Mouse (Mus musculus): Measurements from ENCODE around the gene Adcy2.

DNA sequence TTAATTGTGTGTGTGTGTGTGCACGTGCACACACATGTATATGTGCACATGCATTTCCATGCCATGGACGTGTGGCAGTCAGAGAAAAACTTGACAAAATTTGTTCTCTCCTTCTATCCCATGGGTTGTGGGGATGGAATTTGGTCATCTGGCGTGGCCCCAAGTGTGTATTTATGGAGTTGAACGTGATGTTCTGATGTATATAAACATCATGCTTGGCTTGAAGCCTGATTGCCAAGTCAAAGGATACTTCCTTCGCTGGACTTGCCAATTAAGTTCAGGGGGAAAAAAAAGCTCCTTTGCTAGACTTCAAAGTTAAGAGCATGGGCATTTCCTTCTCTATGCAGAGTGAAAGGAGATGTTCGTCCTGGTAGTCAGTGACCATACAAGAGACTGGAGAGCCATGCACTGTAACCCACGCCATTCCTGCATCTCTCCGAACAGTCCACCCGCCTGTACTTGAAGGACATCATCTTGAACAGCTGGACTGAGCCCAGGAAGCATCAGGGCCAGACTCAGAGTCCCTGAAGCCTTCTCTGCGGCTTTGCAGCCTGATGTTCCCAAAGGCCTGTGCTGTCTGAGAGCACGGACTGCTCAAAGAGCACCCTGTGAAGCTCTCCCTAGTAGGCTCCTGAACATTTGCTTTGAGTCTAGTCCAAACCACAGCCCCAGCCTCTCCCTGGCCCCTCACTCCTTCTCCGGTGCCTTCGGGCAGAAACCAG is 178.3 kb downstream of the Adcy2 start:
- no peak for TF ChIP-seq TCF12 (IDR thresholded peaks at IDR 0.05; ENCODE audit: low read depth, low read length)
- TF ChIP-seq POLR2A (IDR thresholded peaks at IDR 0.05; ENCODE audit: control insufficient read depth in 1 of 2, insufficient read depth in 1 of 2, low read depth in 1 of 2, low read length in 2 of 2, poor library complexity in 1 of 2) = no peak
- TF ChIP-seq CTCF (IDR thresholded peaks at IDR 0.05 in 2 of 3, conservative IDR thresholded peaks at IDR 0.05 in 1 of 3; ENCODE audit: control insufficient read depth in 1 of 3, insufficient read depth in 1 of 3, low read depth in 2 of 3, low read length in 3 of 3, poor library complexity in 1 of 3, severe bottlenecking in 1 of 3) = no peak
- TF ChIP-seq RAD21 (IDR thresholded peaks at IDR 0.05; ENCODE audit: low read depth, low read length) = no peak
- no peak for TF ChIP-seq USF1 (IDR thresholded peaks at IDR 0.05; ENCODE audit: low read depth, low read length)
- TF ChIP-seq GABPA (IDR thresholded peaks at IDR 0.05; ENCODE audit: low read depth, low read length) = no peak
- TF ChIP-seq USF2 (IDR thresholded peaks at IDR 0.05; ENCODE audit: borderline replicate concordance in 1 of 2, insufficient read depth in 1 of 2, low read depth in 1 of 2, low read length in 2 of 2) = no peak

Data from MEL (cell line).